Mouse (Mus musculus) kidney, postnatal 25 days (tissue): ENCODE measurements around the gene Smtn.
A peak's percentile ranks its signal among the peaks of the same experiment; 100 is the strongest.

Experiments used
- DNase-seq, 2 experiments: peaks; one replicate each; pipeline ENCODE4 v3.0.0; 2021; ENCODE audit warnings: mixed read lengths in 2 of 2

Smtn gene

GRCm38 (mm10) chr11:3526979-3527738, 13.3 kb downstream of the Smtn start:
- DNase-seq: peak in 1 of 2 experiments; percentile 30

GRCm38 (mm10) chr11:3526207-3526606, 14.2 kb downstream of the Smtn start:
- peak in 1 of 2 experiments; percentile 34 for DNase-seq

- no peak for DNase-seq
Observed at GRCm38 (mm10) chr11:3525560-3525959, 14.9 kb downstream of the Smtn start.

GRCm38 (mm10) chr11:3523840-3524582, 16.4 kb downstream of the Smtn start:
- peak in 1 of 2 experiments; percentile 32 for DNase-seq

GRCm38 (mm10) chr11:3522285-3523000, 18.0 kb downstream of the Smtn start:
- DNase-seq: peak in 1 of 2 experiments; percentile 37

- DNase-seq: peak in 1 of 2 experiments; percentile 37
Observed at GRCm38 (mm10) chr11:3521339-3522224, 18.8 kb downstream of the Smtn start.

- peak in 1 of 2 experiments; percentile 45 for DNase-seq
Observed at GRCm38 (mm10) chr11:3520919-3521318, 19.5 kb downstream of the Smtn start.

- no peak for DNase-seq
Observed at GRCm38 (mm10) chr11:3519756-3520398, 20.5 kb downstream of the Smtn start.

- no peak for DNase-seq
Observed at GRCm38 (mm10) chr11:3519051-3519726, 21.2 kb downstream of the Smtn start.

- peak in 1 of 2 experiments; percentile 41 for DNase-seq
Observed at GRCm38 (mm10) chr11:3517846-3518732, 22.3 kb downstream of the Smtn start.

GRCm38 (mm10) chr11:3516859-3517845, 23.3 kb downstream of the Smtn start:
- peak; percentile 67 to 76 for DNase-seq

GRCm38 (mm10) chr11:3516121-3516520, 24.3 kb downstream of the Smtn start:
- peak in 1 of 2 experiments; percentile 39 for DNase-seq

GRCm38 (mm10) chr11:3515637-3516036, 24.8 kb downstream of the Smtn start:
- DNase-seq: peak in 1 of 2 experiments; percentile 45

GRCm38 (mm10) chr11:3515216-3515615, 25.2 kb downstream of the Smtn start:
- DNase-seq: peak in 1 of 2 experiments; percentile 37

- peak; percentile 90 to 94 for DNase-seq
Observed at GRCm38 (mm10) chr11:3514529-3515054, 25.8 kb downstream of the Smtn start, which contains the start of gene Selenom. Gene Selenom (plus strand): TSS chr11:3514684.

- no peak for DNase-seq
Observed at GRCm38 (mm10) chr11:3513291-3513690, 27.1 kb downstream of the Smtn start.

GRCm38 (mm10) chr11:3510321-3510720, 30.1 kb downstream of the Smtn start:
- no peak for DNase-seq
